Mouse (Mus musculus): ENCODE results near the gene Klf12.
A peak's percentile ranks its signal among the peaks of the same experiment; 100 is the strongest.

Klf12 gene

DNA sequence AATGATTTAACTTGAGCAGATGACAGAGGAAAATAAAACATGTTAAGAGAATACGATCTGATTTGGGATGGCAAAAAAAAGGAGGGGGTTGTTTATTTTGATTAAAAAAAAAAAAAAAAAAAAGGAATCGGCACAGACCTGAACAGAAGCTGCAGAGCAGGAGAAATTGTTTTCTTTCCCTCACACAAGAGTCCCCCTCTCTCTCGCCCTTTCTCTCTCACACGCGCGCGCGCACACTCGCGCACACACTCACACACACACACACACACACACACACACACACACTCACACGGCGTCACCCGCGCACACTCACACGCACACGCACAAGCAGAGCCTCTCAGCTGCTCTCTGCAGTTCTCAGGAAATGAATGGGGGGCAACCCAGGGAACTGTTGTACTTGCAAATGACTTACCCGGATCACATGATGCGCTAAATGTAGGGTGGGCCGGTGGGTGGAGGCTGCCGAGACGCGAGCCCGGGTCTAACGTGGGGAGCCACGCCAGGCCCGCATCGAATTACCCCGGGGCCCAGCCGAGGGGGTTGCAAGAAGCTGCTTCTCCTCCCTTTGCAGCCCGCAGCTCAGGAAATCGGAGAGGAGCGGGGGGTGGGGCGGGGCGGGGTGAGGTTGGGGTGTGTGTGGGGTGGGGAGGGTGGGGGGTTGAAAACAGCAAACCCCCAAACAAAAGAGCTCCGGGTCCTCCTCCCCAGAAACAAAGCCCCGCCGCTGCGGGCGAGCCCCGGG is at the start of gene Klf12:
Klf12 (minus strand) TSS at position 561 of the 742 bp plus-strand sequence.
- peak; percentile 76 to 85 for DNase-seq (ENCODE audit: low spot score in 2 of 2)

DNA sequence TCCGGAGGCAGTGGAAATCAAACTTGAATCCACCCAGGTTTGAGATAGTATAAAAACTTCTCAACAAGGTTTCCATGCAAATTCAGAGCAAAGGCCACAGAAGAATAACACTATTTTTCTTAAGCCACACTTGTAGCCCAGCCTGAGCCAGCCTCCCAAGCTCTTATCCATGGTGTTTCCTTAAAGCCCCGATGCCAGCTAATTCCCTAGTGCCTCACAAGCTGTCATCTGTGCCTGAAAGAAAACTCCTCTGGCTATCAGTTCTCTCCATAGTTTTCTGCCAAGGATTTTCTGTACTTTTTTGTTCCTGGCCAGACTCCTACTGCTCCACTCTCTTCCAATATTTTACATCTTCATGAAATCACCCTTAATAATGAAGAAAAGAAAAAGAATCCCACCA is 48.9 kb upstream of the Klf12 start:
- DNase-seq (ENCODE audit: low spot score in 2 of 2): no peak

DNA sequence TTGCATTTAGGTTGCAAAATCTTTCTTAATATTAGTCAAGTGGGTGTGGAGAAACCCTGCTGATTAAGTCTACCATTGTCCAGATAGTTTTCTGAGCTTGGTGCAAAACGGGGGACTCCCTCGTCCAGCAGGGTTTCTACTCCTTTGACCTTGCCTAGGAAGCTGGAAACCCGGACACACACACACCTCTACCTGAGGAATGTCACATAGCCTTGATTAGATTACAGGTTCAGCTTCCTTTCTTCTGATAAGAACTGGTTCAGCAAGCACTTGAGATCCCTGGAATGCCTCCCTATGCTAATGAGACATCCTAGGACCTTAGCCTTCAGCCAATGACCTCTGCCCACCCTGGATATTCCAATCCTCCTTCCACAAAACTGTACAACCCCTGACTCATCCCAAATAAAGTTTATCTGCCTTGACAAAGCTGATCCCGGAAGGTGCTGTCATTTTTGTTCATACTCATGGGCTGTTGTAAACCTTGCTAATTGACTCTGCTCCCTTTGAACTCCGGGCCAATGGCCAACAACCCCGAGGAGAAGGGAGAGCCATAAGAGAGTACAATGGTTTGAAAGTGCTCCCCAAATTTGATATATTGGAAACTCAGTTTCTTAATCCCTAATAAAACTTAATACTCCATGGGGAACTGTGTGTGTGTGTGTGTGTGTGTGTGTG is 44.3 kb upstream of the Klf12 start:
- no peak for DNase-seq (ENCODE audit: low spot score in 2 of 2)

DNA sequence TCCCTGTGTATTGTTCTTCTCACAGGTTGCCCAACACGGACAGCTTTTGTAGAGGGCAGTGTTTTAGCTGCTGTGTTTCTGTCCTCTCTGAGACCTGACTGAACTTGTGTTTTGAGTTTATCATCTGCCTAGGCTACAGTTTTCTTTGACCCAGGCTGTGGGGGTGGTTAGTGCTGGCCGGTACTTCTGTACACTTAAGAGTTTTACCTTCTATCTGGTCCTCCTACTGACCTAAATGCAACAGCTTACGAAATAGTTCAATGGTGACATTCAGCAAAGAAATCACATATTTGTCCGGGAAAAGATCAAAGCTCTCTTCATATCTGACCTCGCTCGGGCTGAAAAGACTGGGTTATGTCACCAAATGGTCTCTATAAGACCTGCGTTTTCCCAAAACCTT is 39.8 kb upstream of the Klf12 start:
- no peak for DNase-seq (ENCODE audit: low spot score in 2 of 2)

DNA sequence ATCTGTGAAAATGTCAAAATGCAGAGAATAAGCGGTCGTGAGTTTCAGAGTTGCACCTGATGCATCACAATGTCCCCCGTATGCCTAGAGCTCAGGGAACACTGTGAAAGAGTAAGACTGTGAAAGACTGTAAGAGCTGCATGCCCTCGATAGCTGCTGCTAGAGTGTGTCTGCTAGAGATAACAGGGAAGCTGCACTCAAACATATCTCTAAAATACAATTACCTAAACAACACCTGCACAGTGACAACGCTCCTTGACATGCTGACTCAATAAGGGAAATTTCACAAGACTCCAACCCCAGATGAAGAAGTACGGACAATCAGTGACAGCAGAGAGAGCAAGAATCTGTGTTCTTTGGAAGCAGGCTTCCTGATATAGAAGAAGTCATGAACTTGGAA is 37.5 kb upstream of the Klf12 start:
- no peak for DNase-seq (ENCODE audit: low spot score in 2 of 2)

- DNase-seq (ENCODE audit: low spot score in 2 of 2): no peak
Observed at GRCm38 (mm10) chr14:100316780-100317179, 32.3 kb upstream of the Klf12 start.

DNA sequence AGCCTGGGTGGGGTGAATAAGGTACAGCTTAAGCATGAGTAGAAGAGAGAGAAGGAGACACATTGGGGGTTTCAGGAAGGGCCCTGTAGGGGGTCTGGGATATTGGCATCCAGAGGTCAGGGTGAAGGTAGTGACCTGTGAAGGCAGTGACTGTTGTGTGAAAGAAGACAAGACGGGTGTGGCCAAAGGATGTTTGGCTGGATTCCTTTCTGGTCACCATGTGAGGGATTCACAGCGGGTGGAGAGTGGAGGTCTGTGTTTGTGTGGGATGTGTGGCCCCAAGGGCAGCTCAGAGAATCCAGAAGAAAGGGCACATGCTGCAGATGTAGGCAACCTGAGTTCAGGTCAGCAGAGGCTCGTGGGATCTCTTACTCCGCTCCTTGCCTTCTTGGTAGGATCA is 29.6 kb upstream of the Klf12 start:
- no peak for DNase-seq (ENCODE audit: low spot score in 2 of 2)

GRCm38 (mm10) chr14:100300905-100301304 is 16.4 kb upstream of the Klf12 start:
- no peak for DNase-seq (ENCODE audit: low spot score in 2 of 2)

DNA sequence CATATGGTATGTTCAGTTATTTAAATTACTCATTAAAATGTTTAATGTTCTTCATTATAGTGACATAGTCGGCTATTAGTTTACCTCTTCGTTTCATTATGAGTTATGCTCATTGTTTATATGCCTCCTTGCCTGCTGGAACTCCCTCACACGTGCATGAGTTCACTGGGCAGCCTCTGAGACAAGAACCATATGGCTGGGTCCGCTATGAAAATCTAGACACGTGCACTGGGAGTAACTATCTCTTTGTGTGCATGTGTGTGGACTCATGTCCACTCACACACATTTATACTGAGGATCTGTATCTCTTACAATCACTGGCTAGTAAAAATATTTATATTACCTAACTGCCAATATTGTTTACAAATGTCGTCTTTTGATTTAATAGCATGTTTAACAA is 14.4 kb upstream of the Klf12 start:
- DNase-seq (ENCODE audit: low spot score in 2 of 2): no peak

- peak; percentile 14 to 17 for DNase-seq (ENCODE audit: low spot score in 2 of 2)
Observed at GRCm38 (mm10) chr14:100286586-100287241, 2.2 kb upstream of the Klf12 start.

DNA sequence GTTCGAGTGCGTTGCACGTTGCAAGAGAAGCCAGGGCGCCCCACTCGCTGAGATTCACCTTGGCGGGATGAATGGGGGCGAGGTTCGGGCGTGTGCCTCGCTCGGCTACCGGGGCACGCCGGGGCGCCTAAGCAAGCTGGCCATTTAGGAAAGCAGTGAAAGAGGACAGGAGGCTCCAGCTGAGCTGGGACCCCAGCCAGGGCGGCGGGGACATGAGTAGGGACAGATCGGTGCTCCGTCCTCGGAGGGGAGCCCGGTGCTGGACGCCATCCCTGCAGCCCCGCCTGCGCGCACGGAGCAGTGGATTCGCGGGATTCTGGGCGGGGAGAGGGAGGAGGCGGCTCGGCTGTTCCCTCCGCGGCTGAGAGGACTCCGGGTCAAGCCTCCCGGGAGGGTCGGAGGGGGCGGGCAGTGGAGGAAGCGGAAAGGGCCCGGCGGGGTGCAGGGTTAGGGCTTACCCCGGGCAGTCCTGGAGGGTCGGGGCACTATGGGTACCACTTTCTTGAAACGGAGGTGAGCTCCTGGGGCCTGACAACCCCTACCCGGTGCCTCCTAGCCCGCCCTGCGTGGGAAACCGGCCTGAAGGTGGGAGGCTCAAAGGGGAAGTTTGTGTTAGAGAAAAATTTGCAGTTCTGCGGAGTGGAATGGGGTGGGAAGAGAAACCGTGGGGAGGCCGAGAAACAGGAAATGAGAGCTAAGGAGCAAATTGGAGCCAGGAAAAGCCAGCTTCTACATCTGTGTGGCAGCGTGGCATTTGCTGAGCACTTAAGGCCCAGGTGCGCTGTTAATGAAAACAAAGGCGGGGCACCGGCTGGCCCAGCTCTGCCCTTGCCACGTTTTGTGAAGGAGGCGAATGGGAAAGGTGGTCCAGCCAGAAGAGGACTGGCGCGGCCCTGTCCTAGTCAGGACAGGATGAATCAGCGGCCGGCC is 1.4 kb upstream of the Klf12 start:
- peak; percentile 21 to 62 for DNase-seq (ENCODE audit: low spot score in 2 of 2)

DNA sequence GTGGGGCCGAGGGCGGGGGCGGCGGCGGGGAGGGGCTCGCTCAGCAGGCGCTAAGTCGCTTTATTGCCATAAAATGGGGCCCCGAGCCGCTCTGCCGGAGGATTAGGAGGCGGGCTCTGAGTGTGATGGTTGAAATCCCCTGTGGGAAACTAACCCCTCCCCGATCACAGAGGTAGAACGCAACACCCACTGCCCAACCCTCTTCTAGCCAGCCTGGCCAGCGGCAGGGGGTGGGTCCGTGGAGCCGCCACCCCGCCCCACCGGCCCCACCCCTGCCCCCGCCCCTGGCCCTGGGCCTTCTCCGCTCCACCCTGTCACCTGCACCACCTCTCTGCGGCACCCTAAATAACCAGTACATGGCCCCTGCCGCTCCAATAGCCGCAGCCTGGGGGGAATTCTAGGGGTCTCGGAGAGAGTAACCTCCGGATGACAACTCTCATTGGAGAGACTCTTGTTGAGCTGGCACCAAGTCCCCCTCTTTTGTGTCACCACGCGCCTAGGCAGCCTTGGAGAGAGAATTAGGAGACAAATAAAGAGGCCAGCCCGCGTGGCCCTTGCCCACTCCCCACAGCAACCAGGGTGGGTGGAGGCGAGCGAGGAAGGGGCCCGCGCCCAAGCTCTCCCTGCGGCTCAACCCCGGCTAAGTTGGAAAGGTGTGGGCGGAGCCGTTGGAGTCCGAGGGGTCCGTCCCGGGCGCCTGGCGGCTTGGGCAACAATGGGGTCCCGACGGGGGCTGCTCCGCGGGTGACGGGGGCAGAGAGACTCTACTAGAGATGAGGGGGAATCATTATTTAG is 579 bp upstream of the Klf12 start:
- DNase-seq (ENCODE audit: low spot score in 2 of 2): peak; percentile 50 to 53

- peak; percentile 14 for DNase-seq (ENCODE audit: low spot score in 2 of 2)
Observed at GRCm38 (mm10) chr14:100283411-100284118, 914 bp downstream of the Klf12 start.

- no peak for DNase-seq (ENCODE audit: low spot score in 2 of 2)
Observed at GRCm38 (mm10) chr14:100282651-100283050, 1.8 kb downstream of the Klf12 start.

DNA sequence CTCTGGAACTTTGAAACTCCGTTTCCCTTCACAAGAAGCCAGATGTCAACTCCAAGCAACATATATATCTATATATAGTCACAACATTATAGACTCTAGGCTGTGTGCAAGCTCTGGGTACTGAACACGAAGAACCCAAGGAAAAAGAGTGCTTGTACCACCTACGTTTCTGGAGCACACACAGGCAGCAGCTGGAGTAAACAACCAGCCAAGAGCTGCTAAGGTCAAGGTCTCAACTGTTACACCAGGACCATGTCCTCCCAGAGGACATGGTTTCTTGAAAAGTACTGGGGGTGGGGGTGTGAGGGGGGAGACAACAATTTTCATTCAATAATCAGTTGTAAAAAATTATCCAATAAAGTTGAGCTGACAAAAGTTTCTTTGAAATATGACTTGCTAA is 2.7 kb downstream of the Klf12 start:
- DNase-seq (ENCODE audit: low spot score in 2 of 2): no peak

- DNase-seq (ENCODE audit: low spot score in 2 of 2): no peak
Observed at GRCm38 (mm10) chr14:100274179-100274578, 10.3 kb downstream of the Klf12 start.

DNA sequence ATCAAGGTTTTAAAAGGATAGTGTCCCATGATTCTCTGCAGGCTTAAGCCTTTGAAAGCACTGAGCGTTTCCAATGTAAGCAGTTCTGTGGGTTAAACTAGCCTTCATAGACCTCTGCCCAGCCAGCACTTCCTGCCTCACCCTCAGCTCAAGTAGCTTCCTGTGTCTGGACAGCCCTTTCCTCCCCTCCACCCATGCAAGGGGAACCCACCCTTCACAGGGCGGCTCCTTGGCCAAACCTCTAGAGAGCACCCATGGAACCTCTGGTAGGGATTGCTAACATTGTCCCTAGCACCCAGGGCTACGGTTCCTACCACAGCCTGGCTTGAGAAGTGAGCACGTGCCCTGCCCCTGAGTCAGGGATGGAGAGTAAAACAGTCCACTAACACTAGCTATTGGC is 23.9 kb downstream of the Klf12 start:
- no peak for DNase-seq (ENCODE audit: low spot score in 2 of 2)

- DNase-seq (ENCODE audit: low spot score in 2 of 2): no peak
Observed at GRCm38 (mm10) chr14:100243046-100243445, 41.4 kb downstream of the Klf12 start.

DNA sequence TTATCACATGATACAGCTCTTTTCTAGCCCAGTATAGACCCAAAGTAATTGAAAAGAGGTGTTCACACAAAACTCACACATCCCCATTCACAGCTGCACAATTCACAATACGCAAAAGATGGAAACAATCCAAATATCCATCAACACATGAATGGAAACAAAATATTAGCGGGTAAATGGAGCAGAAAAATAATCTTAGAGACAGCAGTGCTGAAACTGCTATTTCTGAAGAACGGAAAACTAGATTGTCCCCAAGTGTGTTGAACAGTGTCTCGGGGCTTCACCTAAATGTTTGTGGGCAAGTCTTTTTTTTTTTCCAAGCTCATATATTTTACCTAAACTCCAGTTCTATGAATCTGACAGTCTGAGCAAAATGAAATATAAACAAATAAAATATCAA is 44.6 kb downstream of the Klf12 start:
- no peak for DNase-seq (ENCODE audit: low spot score in 2 of 2)

GRCm38 (mm10) chr14:100236757-100237156 is 47.7 kb downstream of the Klf12 start:
- DNase-seq (ENCODE audit: low spot score in 2 of 2): no peak

All from frontal cortex, postnatal 14 days (tissue).